Mouse (Mus musculus) liver, embryonic 18 days (tissue): Measurements from ENCODE around the gene Naa11. TPM values are rescaled to one million over a fixed set of nuclear protein-coding genes. Genes with fewer than 3 reads are reported as not detected.

Experiments
- polyA plus RNA-seq: library from polyadenylated mRNA; depleted of rRNA; stranded (reverse); fragments of >200 nt; gene quantifications from 2 replicates; pipeline ENCODE4 v1.2.3, GENCODE M21; 2012; rRNA removed

Naa11 gene
- polyA plus RNA-seq: not detected in 2 replicates

DNA sequence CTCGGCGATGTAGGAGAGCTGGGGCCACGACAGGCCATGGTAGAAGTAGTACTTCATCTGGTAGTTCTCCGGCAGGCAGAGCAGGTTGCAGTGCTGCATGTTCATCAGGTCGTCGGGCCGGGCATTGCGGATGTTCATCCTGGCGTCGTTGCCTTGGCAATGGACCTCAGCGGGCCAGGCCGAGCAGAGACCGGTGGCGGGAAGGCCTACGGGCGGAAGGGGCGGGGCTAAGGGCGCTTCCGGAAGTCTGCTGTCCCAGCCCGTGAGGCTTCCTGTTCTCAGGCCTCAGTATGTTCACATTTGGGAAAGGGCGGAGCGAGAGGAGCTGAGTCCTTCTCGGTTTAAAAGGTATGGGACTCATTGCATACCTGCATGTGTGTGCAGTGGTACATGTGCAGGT is at the start of gene Naa11:
Gene Naa11, minus strand, starts transcription at position 220 of the 400 bp plus-strand sequence.

Other genes with a start within 250 kb of the Naa11 start
- not detected in 2 replicates for gene Gk2, start 64.6 kb upstream of the Naa11 start, polyA plus RNA-seq